Mouse (Mus musculus): ENCODE results near the gene Cdc42ep5.

- TF ChIP-seq POLR2A (IDR thresholded peaks at IDR 0.05; ENCODE audit: low read depth, low read length) (no peak), CTCF (IDR thresholded peaks at IDR 0.05; ENCODE audit: extremely low read depth, insufficient read length, insufficient replicate concordance, low read depth, low read length) (no peak)
Measured at GRCm38 (mm10) chr7:4151241-4151640, 13.4 kb downstream of the Cdc42ep5 start.
